Mouse (Mus musculus): Measurements from ENCODE around the gene Cd5. TPM values are rescaled to one million over a fixed set of nuclear protein-coding genes. Genes with fewer than 3 reads are reported as not detected.

Gene Cd5
- total RNA-seq, 2 experiments from 2014 or later = 0.14 to 0.28 TPM

- DNase-seq = peak; percentile 28 to 55
- intact Hi-C loops (cut with DNase I) = no loop called here
Measured at GRCm38 (mm10) chr19:10759983-10760831, 21.4 kb upstream of the Cd5 start.

DNA sequence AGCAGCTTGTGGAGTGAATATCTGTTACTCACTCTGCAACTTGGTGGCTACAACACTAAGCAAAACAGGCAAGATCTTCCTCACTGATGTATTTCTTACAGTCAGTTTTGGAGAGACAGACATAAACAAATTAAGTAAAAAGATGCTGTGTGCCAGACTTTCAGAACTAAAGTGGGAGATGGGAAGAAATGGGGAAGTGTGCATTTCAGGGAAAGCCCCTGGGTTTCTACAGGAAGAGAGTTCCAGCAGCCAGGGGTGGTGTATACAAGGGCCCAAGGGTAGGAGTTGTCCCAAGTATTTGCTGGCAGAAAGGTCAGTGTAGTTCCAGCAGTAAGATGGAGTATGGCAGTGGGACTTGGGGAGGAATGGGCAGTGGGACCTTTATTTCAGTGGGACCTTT is 20.7 kb upstream of the Cd5 start:
- intact Hi-C loops (cut with DNase I) = no loop called here
- DNase-seq = no peak

GRCm38 (mm10) chr19:10758708-10759107 is 19.9 kb upstream of the Cd5 start:
- DNase-seq = no peak
- intact Hi-C loops (cut with DNase I) = no loop called here

DNA sequence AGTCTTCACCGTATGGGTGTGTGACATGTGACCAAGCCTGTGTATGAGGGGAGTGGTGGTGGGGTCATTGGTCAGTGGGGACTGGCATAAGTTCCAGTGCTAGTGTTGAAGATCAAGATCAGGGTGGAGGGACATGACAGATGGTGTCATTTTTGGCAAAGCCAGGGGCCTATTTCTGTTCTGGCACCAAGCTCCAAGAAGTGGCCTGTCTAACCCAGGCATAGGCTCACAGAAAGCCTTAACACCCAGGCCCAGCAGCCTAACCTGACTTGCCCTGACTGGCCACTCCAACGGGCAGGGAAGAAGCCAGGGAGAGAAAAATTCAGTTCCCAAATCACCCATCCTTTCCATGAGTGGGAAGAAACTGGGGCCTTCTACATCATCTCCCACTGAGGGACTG is 18.7 kb upstream of the Cd5 start:
- intact Hi-C loops (cut with DNase I) = no loop called here
- no peak for DNase-seq

DNA sequence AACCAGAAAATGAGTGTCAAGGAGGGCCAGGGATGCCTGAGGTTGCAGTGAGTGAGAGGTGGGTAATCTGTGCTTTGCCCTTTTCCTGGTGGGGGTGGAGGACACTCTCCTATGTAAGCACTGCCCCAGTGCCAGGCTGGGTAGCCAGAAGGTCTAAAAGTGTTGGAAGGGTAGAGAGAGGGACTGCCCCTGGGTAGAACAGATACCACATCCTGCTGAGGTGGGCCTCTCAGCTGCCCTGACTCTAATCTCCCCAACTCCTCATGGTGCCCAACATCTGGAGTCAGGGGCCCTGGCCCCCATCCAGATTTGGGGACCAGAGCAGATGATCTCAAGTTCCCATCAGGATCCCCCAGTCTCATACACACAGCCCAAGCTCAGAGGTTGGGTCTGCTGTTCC is 18.3 kb upstream of the Cd5 start:
- intact Hi-C loops (cut with DNase I) = no loop called here
- no peak for DNase-seq

DNA sequence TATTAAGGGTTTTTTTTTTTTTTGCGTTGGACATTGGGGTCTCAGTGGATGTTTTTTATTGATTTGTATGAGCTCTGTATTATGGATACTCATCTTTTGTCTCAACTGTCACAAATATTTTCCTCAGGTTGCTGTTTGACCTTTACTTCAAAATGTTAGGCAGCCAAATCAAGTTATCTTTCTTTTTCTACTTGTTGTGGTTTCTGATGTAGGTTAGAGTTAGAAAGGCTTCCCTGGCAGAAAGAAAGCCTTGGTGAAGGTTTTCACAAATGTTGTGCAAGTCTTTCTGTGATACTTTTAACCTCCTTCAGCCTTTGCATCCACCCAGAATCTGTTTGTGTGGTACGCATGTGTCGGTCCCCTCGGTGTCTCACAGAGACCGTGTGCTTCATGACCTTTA is 13.8 kb upstream of the Cd5 start:
- no peak for DNase-seq
- intact Hi-C loops (cut with DNase I) = no loop called here

- no peak for DNase-seq
- intact Hi-C loops (cut with DNase I) = no loop called here
Measured at GRCm38 (mm10) chr19:10752106-10752505, 13.3 kb upstream of the Cd5 start.

DNA sequence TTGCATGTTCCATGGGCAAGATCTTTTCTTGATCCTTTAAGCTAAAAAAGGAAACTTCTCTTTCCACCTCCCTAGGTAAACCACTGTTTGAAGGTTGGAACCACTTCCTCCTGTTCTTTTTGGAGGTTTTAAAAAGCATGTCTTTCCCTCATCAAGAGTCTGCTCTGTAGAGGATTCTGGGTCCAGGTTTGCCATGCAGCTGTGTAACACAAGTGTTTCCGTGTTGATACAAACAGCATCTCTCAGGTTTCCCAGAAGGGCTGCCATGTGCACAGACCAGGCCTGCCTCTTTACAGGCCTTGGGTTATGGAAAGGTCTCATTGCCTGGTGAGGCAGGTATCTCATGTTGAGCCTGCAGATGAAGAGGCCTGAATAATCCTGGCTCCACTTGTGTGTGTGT is 12.8 kb upstream of the Cd5 start:
- DNase-seq = no peak
- intact Hi-C loops (cut with DNase I) = no loop called here

DNA sequence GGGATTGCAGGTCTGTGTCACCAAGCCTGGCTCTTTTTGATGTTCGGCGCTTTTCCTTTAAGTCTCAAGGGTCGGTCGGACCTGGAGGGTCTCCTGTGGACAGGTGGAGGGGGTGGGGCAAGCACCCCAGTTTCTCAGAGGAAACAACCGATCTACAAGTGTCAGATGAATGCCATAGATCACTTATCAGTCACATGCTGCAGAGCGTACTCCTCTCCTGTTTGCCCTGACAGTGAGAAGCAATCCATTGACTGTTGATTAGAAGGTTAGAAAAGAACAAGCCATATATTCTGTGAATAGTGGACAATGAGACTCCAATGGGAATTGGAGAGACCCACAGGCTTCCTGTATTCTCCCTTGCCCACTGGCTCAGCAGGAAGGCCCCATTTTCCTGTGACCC is 11.4 kb upstream of the Cd5 start:
- no peak for DNase-seq
- intact Hi-C loops (cut with DNase I) = no loop called here

GRCm38 (mm10) chr19:10749295-10749694 is 10.5 kb upstream of the Cd5 start:
- DNase-seq = no peak
- intact Hi-C loops (cut with DNase I) = no loop called here

- DNase-seq = no peak
- intact Hi-C loops (cut with DNase I) = no loop called here
Measured at GRCm38 (mm10) chr19:10748401-10749102, 9.8 kb upstream of the Cd5 start.

- no peak for DNase-seq
- intact Hi-C loops (cut with DNase I) = no loop called here
Measured at GRCm38 (mm10) chr19:10747718-10748117, 8.9 kb upstream of the Cd5 start.

- no peak for DNase-seq
- intact Hi-C loops (cut with DNase I) = no loop called here
Measured at GRCm38 (mm10) chr19:10747182-10747581, 8.4 kb upstream of the Cd5 start.

DNA sequence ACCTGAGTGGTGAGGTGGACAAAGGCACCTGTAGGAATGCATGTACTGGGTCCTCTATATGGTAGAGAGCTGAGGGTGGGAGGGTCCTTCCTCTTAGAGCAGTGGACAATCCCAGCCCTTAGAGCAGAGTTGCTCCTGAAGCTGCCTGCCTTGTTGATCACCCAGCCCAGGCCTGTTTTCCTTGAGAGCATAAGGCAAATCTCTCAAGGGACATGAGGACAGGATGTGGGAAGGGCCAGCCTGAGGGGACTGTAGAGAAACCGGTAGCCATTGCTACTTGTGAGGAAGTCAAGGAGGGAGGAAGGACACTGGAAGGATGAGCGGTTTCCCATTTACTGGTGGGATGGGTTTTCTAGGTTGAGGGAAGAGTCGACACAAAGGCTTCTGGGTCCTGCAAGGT is 3.8 kb upstream of the Cd5 start:
- intact Hi-C loops (cut with DNase I) = no loop called here
- DNase-seq = no peak

DNA sequence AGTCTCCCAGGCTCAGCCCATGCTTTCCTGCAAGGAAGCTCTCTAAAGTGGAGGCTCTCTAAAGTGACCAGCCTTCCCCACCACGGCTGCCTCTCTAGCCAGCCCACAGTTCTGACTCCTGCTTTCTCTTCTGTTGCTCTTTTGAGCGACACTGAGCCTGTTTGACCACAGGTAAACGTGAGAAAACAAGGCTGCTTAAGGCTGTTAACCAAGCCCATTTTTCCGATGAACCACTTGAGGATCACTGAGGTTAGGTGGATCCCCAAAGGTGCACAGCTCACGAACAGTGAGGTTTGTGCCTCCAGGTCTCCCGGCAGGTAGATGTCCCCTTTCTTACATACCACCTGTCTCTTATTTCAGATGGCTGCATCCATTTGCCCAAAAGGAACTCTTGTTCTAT is 3.3 kb upstream of the Cd5 start:
- intact Hi-C loops (cut with DNase I) = no loop called here
- no peak for DNase-seq

DNA sequence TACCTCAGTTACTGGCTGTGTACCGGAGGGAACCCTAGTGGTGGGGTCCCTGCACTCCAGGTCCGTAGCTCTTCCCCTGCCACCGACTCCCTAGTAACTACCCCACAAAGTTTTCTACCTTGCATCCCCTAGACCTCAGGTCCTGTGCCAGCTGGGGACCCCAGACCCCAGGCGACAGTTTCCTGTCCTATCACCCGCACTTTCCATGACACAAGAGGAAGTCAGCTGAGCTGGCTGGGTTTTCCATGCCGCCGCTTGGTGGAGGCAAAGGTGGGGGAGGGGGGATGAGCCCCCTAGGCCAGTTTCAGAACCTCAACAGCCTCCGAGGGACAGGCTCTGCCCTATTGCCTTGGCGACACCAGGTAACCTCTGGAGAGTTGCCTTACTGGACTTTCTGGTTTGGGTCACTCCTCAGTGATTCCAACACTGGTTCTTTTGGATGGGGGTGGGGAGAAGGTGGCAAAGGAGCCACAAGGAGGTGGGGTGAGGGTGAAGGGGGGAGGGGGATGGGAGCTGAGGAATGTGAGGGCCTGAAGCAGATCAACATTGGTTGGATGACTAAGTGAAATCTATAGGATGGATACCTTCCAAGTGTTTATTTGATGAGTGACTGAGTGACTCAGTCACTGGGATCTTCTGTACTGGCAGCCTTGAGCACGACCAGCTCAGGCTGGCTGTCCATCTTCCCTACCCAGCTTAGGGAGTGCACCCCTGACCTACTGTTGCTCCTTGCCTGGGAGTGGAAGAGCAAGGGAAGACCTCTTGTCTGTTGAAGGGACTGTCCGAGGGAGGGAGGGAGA is 2.0 kb upstream of the Cd5 start:
- no peak for DNase-seq
- intact Hi-C loops (cut with DNase I) = no loop called here

DNA sequence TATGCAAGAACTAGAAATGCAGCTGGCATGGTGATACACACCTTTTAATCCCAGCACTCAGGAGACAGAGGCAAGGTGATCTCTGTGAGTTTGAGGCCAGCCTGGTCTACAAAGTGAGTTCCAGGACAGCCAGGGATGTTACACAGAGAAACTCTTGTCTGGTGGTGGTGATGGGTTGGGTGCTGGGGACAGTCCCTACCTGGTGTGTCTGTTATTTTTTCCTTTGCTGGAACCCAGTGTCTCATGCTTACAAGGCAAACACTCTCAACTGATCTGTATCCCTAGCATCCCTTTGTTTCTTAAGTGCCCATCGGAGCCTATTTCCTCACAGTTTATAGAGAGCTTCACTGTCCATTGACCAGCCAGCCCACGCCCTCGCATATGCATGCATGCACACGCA is 1.1 kb upstream of the Cd5 start:
- DNase-seq = no peak

GRCm38 (mm10) chr19:10738038-10738437 is 764 bp downstream of the Cd5 start:
- intact Hi-C loops (cut with DNase I) = no loop called here
- no peak for DNase-seq

More for the DNA sequence above, 1.1 kb upstream of the Cd5 start:
- intact Hi-C loops (cut with DNase I) = no loop called here

DNA sequence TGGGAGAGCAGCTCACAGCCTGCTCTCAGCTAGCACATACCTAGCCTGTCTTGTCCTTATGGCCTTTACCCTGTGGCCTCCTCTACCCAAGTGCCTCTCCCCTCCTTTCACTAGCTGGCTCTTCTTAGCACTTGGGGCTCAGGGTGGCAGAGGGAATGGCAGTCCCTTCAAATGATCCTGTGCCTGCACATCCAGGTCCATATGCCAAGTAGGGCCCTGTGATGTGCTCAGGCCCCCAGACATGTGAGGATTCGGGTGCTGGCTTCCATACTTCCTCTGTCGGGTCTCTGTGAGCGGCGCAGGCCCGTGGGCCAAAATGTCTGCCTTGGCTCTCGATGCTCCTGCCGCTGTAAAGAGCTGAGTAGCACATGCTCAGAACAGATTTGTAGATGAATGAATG is 2.9 kb downstream of the Cd5 start:
- intact Hi-C loops (cut with DNase I) = no loop called here
- no peak for DNase-seq

DNA sequence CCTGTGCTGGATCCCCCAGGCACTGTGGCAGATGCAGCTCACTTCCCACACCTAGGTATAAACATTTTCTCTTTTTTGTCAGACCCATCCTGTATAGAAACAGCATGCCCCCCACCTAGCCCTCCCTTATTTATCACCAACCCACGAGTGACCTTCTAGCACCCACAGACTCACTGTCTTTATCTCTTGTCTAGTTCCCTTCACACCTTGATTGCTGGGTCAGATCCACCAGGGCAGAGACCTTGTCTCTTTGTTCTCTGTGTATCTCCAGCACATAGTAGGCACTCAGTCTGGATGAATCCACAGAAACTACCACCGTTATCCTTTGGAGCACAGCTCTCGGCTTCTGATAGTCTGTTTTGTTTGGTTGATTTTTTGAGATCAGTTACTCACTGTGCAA is 3.7 kb downstream of the Cd5 start:
- no peak for DNase-seq
- intact Hi-C loops (cut with DNase I) = no loop called here

DNA sequence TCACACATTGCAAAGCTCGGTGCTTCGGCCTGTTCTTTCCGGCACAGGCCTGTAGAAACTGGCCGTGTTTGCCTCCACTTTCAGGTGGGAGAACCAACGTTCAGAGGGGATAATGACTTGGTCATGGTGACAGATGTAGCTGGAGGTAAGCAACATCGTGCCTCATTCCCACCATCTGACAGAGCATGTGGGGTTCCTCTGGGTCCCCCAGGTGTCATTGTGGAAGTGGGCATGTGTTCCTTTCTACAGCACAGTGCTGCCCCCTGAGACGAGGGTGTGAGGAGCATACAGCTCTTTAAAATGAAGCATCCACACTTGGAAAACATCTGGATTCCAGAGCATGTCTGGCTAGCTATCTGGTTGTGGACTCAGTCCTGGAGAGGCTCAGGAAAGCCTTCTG is 4.2 kb downstream of the Cd5 start:
- no peak for DNase-seq
- intact Hi-C loops (cut with DNase I) = no loop called here
